In genomic region chr17:86772035-86772434, GRCm38 (mm10) we compare ENCODE assay signal across 21 mouse cellular contexts. TPM values are rescaled to one million over a fixed set of nuclear protein-coding genes. Genes with fewer than 3 reads are reported as not detected.
A peak's percentile ranks its signal among the peaks of the same experiment; 100 is the strongest.
DNase-seq lines count a peak whose midpoint lies in the region; ATAC-seq and TF ChIP-seq lines count a peak whose summit lies in the region.
"Had no signal": no experiment of that assay in that cellular context is flagged by ENCODE, and none has a peak within 500 bp of the region (broad histone marks: within the 10 kb centered on the region; RNA-seq: fewer than 3 reads in every experiment).

No protein-coding gene starts in this region.

- no peak for ATAC-seq in heart, embryonic 11.5 days (replicated peaks; ENCODE audit: insufficient number of reproducible peaks, low FRiP score, low TSS enrichment)
- ATAC-seq in hindbrain, embryonic 16.5 days = peak; percentile 77; the same call in 1 of the 2 replicates
- ATAC-seq in midbrain, embryonic 11.5 days (ENCODE audit: low FRiP score) = no peak
- ATAC-seq: inflammation-experienced regulatory T-cells, adult 6 months; intestine, postnatal 0 days had no signal

- H3K36me3 ChIP-seq in heart, adult 2 months (ENCODE audit: control insufficient read depth, insufficient read depth, low read length) = peaks cover 53% of the 10 kb centered on the region
- H3K36me3 ChIP-seq in heart, embryonic 11.5 days (ENCODE audit: control insufficient read depth, insufficient read depth, low read length) = no peaks in the 10 kb centered on the region
- no peaks in the 10 kb centered on the region for H3K36me3 ChIP-seq in hindbrain, embryonic 16.5 days (ENCODE audit: control insufficient read depth, insufficient read depth, low read length)
- no peaks in the 10 kb centered on the region for H3K36me3 ChIP-seq in hindbrain, embryonic 10.5 days
- H3K36me3 ChIP-seq in midbrain, embryonic 11.5 days (ENCODE audit: control insufficient read depth, insufficient read depth, low read length) = no peaks in the 10 kb centered on the region
- no peaks in the 10 kb centered on the region for H3K36me3 ChIP-seq in midbrain, embryonic 10.5 days
- H3K36me3 ChIP-seq: embryonic facial prominence, embryonic 13.5 days; forebrain, embryonic 12.5 days; heart, embryonic 13.5 days had no signal

- TF ChIP-seq POLR2A in heart, adult 2 months (IDR thresholded peaks at IDR 0.05; ENCODE audit: insufficient read depth, low read depth, low read length) = no peak

- 47% methylated on average over 11 of the region's 11 CpGs for WGBS in heart, adult 2 months
- 68% methylated on average over 11 of the region's 11 CpGs for WGBS in heart, embryonic 11.5 days (ENCODE audit: insufficient replicate concordance)
- 49% methylated on average over 11 of the region's 11 CpGs for WGBS in hindbrain, embryonic 16.5 days
- 86% methylated on average over 11 of the region's 11 CpGs for WGBS in hindbrain, embryonic 10.5 days
- WGBS in midbrain, embryonic 11.5 days = 88% methylated on average over 11 of the region's 11 CpGs
- WGBS in midbrain, embryonic 10.5 days = 87% methylated on average over 11 of the region's 11 CpGs

- peaks cover 3% of the 10 kb centered on the region for H3K79me2 ChIP-seq in heart, adult 2 months (replicated peaks; ENCODE audit: control insufficient read depth, insufficient read depth, low read length)

- TF ChIP-seq EP300 in heart, adult 2 months (IDR thresholded peaks at IDR 0.05; ENCODE audit: insufficient read depth, low read depth, low read length) = no peak

- peak overlapping the region; percentile 26 for H3K9ac ChIP-seq in heart, adult 2 months (ENCODE audit: low read depth, low read length)
- no peak overlapping the region for H3K9ac ChIP-seq in heart, embryonic 11.5 days (ENCODE audit: low read depth, low read length)
- H3K9ac ChIP-seq in hindbrain, embryonic 16.5 days (ENCODE audit: low read depth, low read length) = no peak overlapping the region
- H3K9ac ChIP-seq in midbrain, embryonic 11.5 days (ENCODE audit: low read length) = no peak overlapping the region
- H3K9ac ChIP-seq: embryonic facial prominence, embryonic 13.5 days; forebrain, embryonic 12.5 days; heart, embryonic 13.5 days had no signal

- no peaks in the 10 kb centered on the region for H3K9me3 ChIP-seq in heart, embryonic 11.5 days (replicated peaks; ENCODE audit: control insufficient read depth, low read length)
- H3K9me3 ChIP-seq in hindbrain, embryonic 16.5 days (ENCODE audit: control insufficient read depth, low read length) = no peaks in the 10 kb centered on the region
- no peaks in the 10 kb centered on the region for H3K9me3 ChIP-seq in hindbrain, embryonic 10.5 days
- H3K9me3 ChIP-seq in midbrain, embryonic 11.5 days (ENCODE audit: control insufficient read depth, low read length) = no peaks in the 10 kb centered on the region
- H3K9me3 ChIP-seq in midbrain, embryonic 10.5 days (replicated peaks) = no peaks in the 10 kb centered on the region
- H3K9me3 ChIP-seq: embryonic facial prominence, embryonic 13.5 days; forebrain, embryonic 12.5 days; heart, embryonic 13.5 days had no signal

- no peak for TF ChIP-seq CTCF in heart, adult 2 months (IDR thresholded peaks at IDR 0.05)

- no peak for DNase-seq in heart, adult 2 months
- DNase-seq in hindbrain, embryonic 10.5 days (ENCODE audit: low spot score) = no peak
- peak; percentile 72 for DNase-seq in midbrain, embryonic 11.5 days (ENCODE audit: low spot score, missing footprints)
- DNase-seq in midbrain, embryonic 10.5 days (ENCODE audit: low spot score) = no peak
- no peak for DNase-seq in cerebellum, postnatal 36 days
- DNase-seq: adrenal gland, adult 2 months; adrenal gland, postnatal 25 days; cerebellum, adult 11-12 months; cerebellum, adult 9-10 months; cerebellum, postnatal 25 days; heart, adult 18-20 months; heart, postnatal 4 days; kidney, adult 8-10 months had no signal

- peak overlapping the region; percentile 58 for H3K27ac ChIP-seq in heart, adult 2 months
- no peak overlapping the region for H3K27ac ChIP-seq in heart, embryonic 11.5 days (ENCODE audit: low read depth, low read length)
- no peak overlapping the region; the same call in 1 of the 2 replicates for H3K27ac ChIP-seq in hindbrain, embryonic 16.5 days (ENCODE audit: low read depth, low read length)
- H3K27ac ChIP-seq in hindbrain, embryonic 10.5 days = no peak overlapping the region
- no peak overlapping the region for H3K27ac ChIP-seq in midbrain, embryonic 11.5 days (ENCODE audit: low read depth, low read length)
- H3K27ac ChIP-seq in midbrain, embryonic 10.5 days (replicated peaks) = no peak overlapping the region
- H3K27ac ChIP-seq: embryonic facial prominence, embryonic 13.5 days; forebrain, embryonic 12.5 days; heart, embryonic 13.5 days had no signal

- H3K27me3 ChIP-seq in heart, adult 2 months (ENCODE audit: control insufficient read depth, insufficient read depth, low read length) = no peaks in the 10 kb centered on the region
- no peaks in the 10 kb centered on the region for H3K27me3 ChIP-seq in heart, embryonic 11.5 days (ENCODE audit: control insufficient read depth, insufficient read depth, low read length)
- H3K27me3 ChIP-seq in hindbrain, embryonic 16.5 days (replicated peaks; ENCODE audit: control insufficient read depth, insufficient read depth, low read length) = no peaks in the 10 kb centered on the region
- no peaks in the 10 kb centered on the region for H3K27me3 ChIP-seq in hindbrain, embryonic 10.5 days (ENCODE audit: insufficient read depth, poor library complexity, severe bottlenecking)
- H3K27me3 ChIP-seq in midbrain, embryonic 11.5 days (ENCODE audit: control insufficient read depth, insufficient read depth, low read length) = no peaks in the 10 kb centered on the region
- no peaks in the 10 kb centered on the region for H3K27me3 ChIP-seq in midbrain, embryonic 10.5 days (ENCODE audit: low read depth, poor library complexity, severe bottlenecking)
- H3K27me3 ChIP-seq: CH12.LX; embryonic facial prominence, embryonic 13.5 days; forebrain, embryonic 12.5 days; heart, embryonic 13.5 days had no signal

- no peak overlapping the region for H3K4me2 ChIP-seq in heart, embryonic 11.5 days
- H3K4me2 ChIP-seq in hindbrain, embryonic 16.5 days (ENCODE audit: low read length) = peak overlapping the region; percentile 25
- H3K4me2 ChIP-seq in midbrain, embryonic 11.5 days = no peak overlapping the region
- H3K4me2 ChIP-seq: embryonic facial prominence, embryonic 13.5 days; forebrain, embryonic 12.5 days; heart, embryonic 13.5 days had no signal

- intact Hi-C loops in heart, adult 2 months (cut with DNase I) = no loop called here

- peaks cover 58% of the 10 kb centered on the region for H3K4me1 ChIP-seq in heart, adult 2 months (ENCODE audit: control insufficient read depth, insufficient read depth, low read length)
- peaks cover 22% of the 10 kb centered on the region for H3K4me1 ChIP-seq in heart, embryonic 11.5 days (ENCODE audit: control insufficient read depth, insufficient read depth, low read length)
- peaks cover 7% of the 10 kb centered on the region; the same call in 1 of the 2 replicates for H3K4me1 ChIP-seq in hindbrain, embryonic 16.5 days (ENCODE audit: control insufficient read depth, insufficient read depth, low read depth, low read length)
- H3K4me1 ChIP-seq in hindbrain, embryonic 10.5 days (replicated peaks) = peaks cover 16% of the 10 kb centered on the region; the same call in 1 of the 2 replicates
- no peaks in the 10 kb centered on the region for H3K4me1 ChIP-seq in midbrain, embryonic 11.5 days (ENCODE audit: control insufficient read depth, insufficient read depth, low read length)
- H3K4me1 ChIP-seq in midbrain, embryonic 10.5 days = no peaks in the 10 kb centered on the region; the same call in 1 of the 2 replicates
- H3K4me1 ChIP-seq: forebrain, embryonic 12.5 days had no signal

- no peak overlapping the region for H3K4me3 ChIP-seq in heart, adult 2 months
- no peak overlapping the region for H3K4me3 ChIP-seq in heart, embryonic 11.5 days (ENCODE audit: low read depth, low read length)
- no peak overlapping the region for H3K4me3 ChIP-seq in hindbrain, embryonic 16.5 days (ENCODE audit: low read length)
- no peak overlapping the region for H3K4me3 ChIP-seq in hindbrain, embryonic 10.5 days
- H3K4me3 ChIP-seq in midbrain, embryonic 11.5 days (ENCODE audit: low read depth, low read length) = no peak overlapping the region
- no peak overlapping the region for H3K4me3 ChIP-seq in midbrain, embryonic 10.5 days
- H3K4me3 ChIP-seq: embryonic facial prominence, embryonic 13.5 days; forebrain, embryonic 12.5 days; heart, embryonic 13.5 days had no signal

RNA-seq across cellular contexts. Expression of gene Epas1, which starts 18.5 kb away (rescaled TPM):
- 100 to 1,000 TPM; 244 to 277 TPM for total RNA-seq in heart, adult 2 months (2021)
- polyA plus RNA-seq in heart, adult 2 months (2012; rRNA removed) = 115 and 119 TPM in 2 replicates
- 11.5 and 14.8 TPM in 2 replicates for polyA plus RNA-seq in heart, embryonic 11.5 days (2014; fragmentation: Nextera tagmentation; extraction: Ambion mirVana)
- polyA plus RNA-seq in hindbrain, embryonic 16.5 days (2015; fragmentation: Nextera tagmentation; extraction: Ambion mirVana) = 5.7 and 8.4 TPM in 2 replicates
- 2.4 and 2.9 TPM in 2 replicates for polyA plus RNA-seq in hindbrain, embryonic 10.5 days (2016; fragmentation: Nextera tagmentation; extraction: Ambion mirVana)
- 7.3 and 8.6 TPM in 2 replicates for polyA plus RNA-seq in midbrain, embryonic 11.5 days (2014; fragmentation: Nextera tagmentation; extraction: Ambion mirVana)
- 2.0 and 3.0 TPM in 2 replicates for polyA plus RNA-seq in midbrain, embryonic 10.5 days (2016; fragmentation: Nextera tagmentation; extraction: Ambion mirVana)
